Mouse (Mus musculus) hindbrain, embryonic 14.5 days (tissue): ENCODE data around the gene Ezr. TPM values are rescaled to one million over a fixed set of nuclear protein-coding genes. Genes with fewer than 3 reads are reported as not detected.
"Not testable (repeated sequence)": the region's sequence is repeated elsewhere in the genome, so short reads cannot be mapped to it uniquely, and the experiment has no call there.

ENCODE experiments used
- ATAC-seq: fragments of 200-750 bp; cut with Nextera tagmentation; 2 replicates; pipeline ENCODE4 v1.8.0; 2017; ENCODE audit warnings: moderate number of reproducible peaks, mild to moderate bottlenecking, moderate TSS enrichment, moderate library complexity; ENCODE audit not compliant: low FRiP score
- DNase-seq: peaks from one replicate; pipeline ENCODE4 v3.0.0-alpha.2; 2015; ENCODE audit warnings: low spot score
- H3K27ac ChIP-seq: fragments of 300-500 bp; sonication (generic); 2 replicates; pipeline ENCODE4 v1.5.1; 2014; ENCODE audit warnings: mild to moderate bottlenecking, moderate library complexity
- H3K27me3 ChIP-seq: fragments of 300-500 bp; sonication (generic); 2 replicates; pipeline ENCODE4 v1.6.1; 2014; ENCODE audit warnings: mild to moderate bottlenecking, low read length, mixed read lengths; ENCODE audit not compliant: control insufficient read depth, insufficient read depth
- H3K36me3 ChIP-seq: fragments of 300-500 bp; sonication (generic); replicated peaks from 2 replicates; pipeline ENCODE4 v1.6.1; 2014; ENCODE audit not compliant: control insufficient read depth, insufficient read depth
- H3K4me1 ChIP-seq: fragments of 300-500 bp; sonication (generic); replicated peaks from 2 replicates; pipeline ENCODE4 v1.6.1; 2014; ENCODE audit warnings: antibody characterized with exemption, low read length, mixed read lengths; ENCODE audit not compliant: control insufficient read depth, insufficient read depth
- H3K4me2 ChIP-seq: fragments of 300-500 bp; sonication (generic); replicated peaks from 2 replicates; pipeline ENCODE4 v1.6.1; 2014; ENCODE audit warnings: mild to moderate bottlenecking, moderate library complexity
- H3K4me3 ChIP-seq: fragments of 300-500 bp; sonication (generic); replicated peaks from 2 replicates; pipeline ENCODE4 v1.5.1; 2014; ENCODE audit warnings: mild to moderate bottlenecking, low read length
- H3K9ac ChIP-seq: fragments of 300-500 bp; sonication (generic); 2 replicates; pipeline ENCODE4 v1.6.1; 2014
- H3K9me3 ChIP-seq: fragments of 300-500 bp; sonication (generic); 2 replicates; pipeline ENCODE4 v1.6.1; 2016; ENCODE audit warnings: low read length; ENCODE audit not compliant: control insufficient read depth
- WGBS: fragments of 180-500 bp; shearing (Covaris S2); extraction: QIAGEN DNeasy Blood & Tissue Kit; methylation state at CpG from one replicate; pipeline ENCODE4 v1.1.7; 2014; 5-methylcytosine and 5-hydroxymethylcytosine counted together
- polyA plus RNA-seq: library from polyadenylated mRNA; unstranded; fragments of >200 nt; fragmentation: Nextera tagmentation; extraction: Ambion mirVana; gene quantifications from 2 replicates; pipeline ENCODE4 v1.2.1, GENCODE M21; 2014

Gene Ezr
- polyA plus RNA-seq, 1 experiment from 2014 or later: 67.4 TPM

DNA sequence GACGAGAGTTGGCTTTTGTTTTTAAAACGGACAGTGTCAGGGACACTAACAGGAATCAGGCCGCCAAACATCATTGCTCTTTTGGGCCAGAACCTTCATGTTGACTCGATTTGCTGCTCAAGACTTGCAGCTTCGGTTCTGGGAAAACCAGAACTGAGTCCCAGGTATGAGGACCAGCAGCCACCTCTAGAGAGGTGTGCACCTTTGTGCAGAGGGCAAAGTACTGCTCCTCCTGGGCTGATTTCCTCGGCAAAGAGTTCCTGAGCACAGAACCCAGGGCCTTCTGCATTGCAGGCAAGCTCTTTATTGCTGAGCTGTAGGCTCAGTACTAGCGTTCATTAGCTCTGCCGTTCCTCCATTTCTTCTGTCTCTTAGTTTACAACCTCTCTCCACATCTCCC is 68.6 kb downstream of the Ezr start:
- not testable (repeated sequence) for H3K27me3 ChIP-seq, H3K9ac ChIP-seq, DNase-seq, H3K36me3 ChIP-seq, H3K4me1 ChIP-seq, H3K9me3 ChIP-seq, H3K27ac ChIP-seq, H3K4me2 ChIP-seq, ATAC-seq, H3K4me3 ChIP-seq
- 84% methylated on average over 8 of the region's 8 CpGs for WGBS

- not testable (repeated sequence) for H3K36me3 ChIP-seq, H3K27me3 ChIP-seq, H3K4me1 ChIP-seq, H3K9me3 ChIP-seq, H3K27ac ChIP-seq, H3K4me2 ChIP-seq, H3K4me3 ChIP-seq, H3K9ac ChIP-seq, ATAC-seq, DNase-seq
- 86% methylated on average over 2 of the region's 2 CpGs for WGBS
Observed at GRCm38 (mm10) chr17:6713483-6713882, 69.1 kb downstream of the Ezr start.

DNA sequence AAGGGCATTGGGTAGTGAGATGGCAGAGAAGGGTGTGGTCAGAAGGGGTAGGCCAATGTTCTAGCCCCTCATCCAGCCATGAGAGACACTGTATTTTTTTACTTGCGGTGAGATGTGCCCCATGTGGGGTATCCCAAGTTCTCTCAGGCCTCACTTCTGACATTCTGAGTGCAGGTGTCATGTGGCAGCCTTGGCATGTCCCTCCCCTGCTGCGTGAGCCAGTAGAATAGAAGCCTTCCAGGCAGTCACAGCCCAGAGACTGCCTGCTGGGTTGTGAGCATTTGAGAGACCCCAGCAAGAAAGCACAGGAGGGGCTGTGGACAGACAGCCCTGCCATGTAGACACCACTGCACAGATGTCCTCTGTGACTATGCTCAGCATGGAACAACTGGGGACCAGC is 74.4 kb downstream of the Ezr start:
- H3K9ac ChIP-seq, H3K4me2 ChIP-seq, H3K36me3 ChIP-seq, H3K27ac ChIP-seq, H3K27me3 ChIP-seq, DNase-seq, H3K4me3 ChIP-seq, H3K4me1 ChIP-seq, H3K9me3 ChIP-seq, ATAC-seq: not testable (repeated sequence)
- WGBS: 76% methylated on average over 2 of the region's 2 CpGs

DNA sequence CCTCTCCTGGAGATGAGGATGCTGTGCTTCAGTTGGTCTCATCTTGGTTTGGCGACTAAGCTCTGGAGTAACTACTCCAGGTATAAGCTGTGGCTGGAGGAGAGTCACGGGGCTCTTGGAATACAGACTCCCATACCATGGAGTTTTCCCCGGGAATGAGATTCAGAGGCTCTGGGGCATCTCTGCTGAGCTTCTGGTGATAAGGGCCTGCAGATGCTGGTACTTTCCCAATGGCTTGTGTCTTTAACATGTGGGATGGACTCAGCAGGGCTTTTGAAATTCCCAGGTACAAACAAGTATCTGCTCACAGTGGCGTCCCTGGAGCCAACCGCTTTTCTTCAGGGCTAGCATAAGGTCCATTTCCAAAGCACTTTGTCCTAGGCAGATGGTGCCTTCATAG is 75.2 kb downstream of the Ezr start:
- H3K4me3 ChIP-seq, H3K9ac ChIP-seq, H3K27ac ChIP-seq, ATAC-seq, H3K9me3 ChIP-seq, H3K4me1 ChIP-seq, H3K27me3 ChIP-seq, H3K36me3 ChIP-seq, DNase-seq, H3K4me2 ChIP-seq: not testable (repeated sequence)
- 85% methylated on average over 5 of the region's 5 CpGs for WGBS

GRCm38 (mm10) chr17:6706448-6706847 is 76.1 kb downstream of the Ezr start:
- not testable (repeated sequence) for ATAC-seq, H3K4me1 ChIP-seq, H3K4me2 ChIP-seq, H3K27ac ChIP-seq, H3K27me3 ChIP-seq, H3K4me3 ChIP-seq, H3K9me3 ChIP-seq, DNase-seq, H3K9ac ChIP-seq, H3K36me3 ChIP-seq
- 92% methylated on average over 4 of the region's 5 CpGs for WGBS

DNA sequence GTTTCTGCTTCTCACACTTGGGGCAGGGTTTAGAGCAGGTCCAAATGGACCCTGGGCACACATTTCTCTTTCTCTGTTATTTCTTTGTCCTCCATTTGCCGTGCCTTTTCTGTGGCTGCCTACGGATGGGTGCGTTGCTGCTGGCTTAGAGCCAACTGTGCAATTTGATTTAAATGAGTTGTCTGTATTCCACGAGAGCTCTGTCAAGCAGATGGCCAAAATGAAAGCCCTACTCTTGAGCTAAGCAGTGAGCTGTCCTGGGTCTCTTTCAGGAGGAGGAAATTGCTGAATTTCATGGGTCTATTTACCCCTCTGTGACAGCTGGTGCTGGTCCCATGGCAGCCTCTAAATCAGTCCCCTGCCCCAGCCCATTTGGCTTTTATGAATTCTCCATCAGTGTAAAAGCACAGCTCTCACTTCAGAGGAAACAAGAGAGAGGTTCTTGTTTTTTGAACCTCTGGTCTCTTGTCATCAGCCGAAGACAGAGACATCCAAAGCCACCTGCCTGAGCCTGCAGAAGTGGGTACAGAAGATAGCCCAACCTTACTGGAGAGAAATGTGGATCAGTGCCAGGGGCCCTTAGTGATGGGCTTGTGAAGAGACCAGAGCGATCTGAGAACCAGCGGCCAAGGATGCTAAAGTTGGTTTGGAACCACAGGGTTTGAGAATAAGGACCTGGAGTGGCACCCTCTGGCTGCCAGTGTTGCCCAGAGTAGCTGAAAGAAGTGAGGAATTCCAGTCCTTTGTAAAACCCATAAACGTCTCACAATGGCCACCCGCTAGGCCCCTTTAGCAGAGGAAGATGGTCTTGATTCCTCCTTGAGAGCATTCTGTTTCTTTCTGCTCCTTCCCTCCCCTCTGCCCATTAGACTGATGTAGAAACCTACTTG is 79.0 kb downstream of the Ezr start:
- peak; percentile 32 for DNase-seq
- not testable (repeated sequence) for H3K4me1 ChIP-seq, H3K9me3 ChIP-seq, H3K4me2 ChIP-seq, H3K36me3 ChIP-seq, H3K27ac ChIP-seq, H3K9ac ChIP-seq, H3K4me3 ChIP-seq, H3K27me3 ChIP-seq
- 30% methylated on average over 6 of the region's 9 CpGs for WGBS
- ATAC-seq: peak; percentile 84

DNA sequence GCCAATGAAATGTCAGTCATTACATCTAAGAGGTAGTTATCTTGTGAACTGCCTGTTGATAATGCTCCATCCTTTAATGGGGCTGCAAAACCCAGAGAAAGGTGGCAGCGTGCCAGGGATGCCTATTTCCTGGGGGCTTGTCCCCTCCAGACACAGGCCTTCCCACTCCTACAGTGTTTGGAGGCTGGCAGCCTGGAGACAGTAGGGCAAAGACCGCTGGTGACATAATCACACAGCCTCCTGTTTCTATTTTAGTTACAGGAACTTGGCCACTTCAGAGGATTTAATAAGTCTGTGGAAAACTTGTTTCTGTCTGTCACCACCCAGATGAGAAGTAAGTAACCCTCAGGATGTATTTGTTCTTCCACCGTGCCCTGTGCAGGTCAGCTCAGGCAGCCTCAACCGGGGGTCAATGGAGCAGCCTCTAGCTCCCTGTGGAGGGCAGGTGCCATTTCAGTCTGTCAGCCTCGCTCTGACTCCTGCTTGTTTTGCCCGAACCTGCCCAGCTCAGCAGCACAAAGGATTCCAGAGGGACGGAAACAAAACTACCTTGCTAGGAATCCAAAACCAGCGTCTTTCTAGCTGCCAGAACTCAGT is 79.9 kb downstream of the Ezr start:
- H3K27me3 ChIP-seq, H3K36me3 ChIP-seq, H3K9me3 ChIP-seq, H3K4me1 ChIP-seq, H3K9ac ChIP-seq, H3K4me3 ChIP-seq, DNase-seq, H3K4me2 ChIP-seq, H3K27ac ChIP-seq: not testable (repeated sequence)
- ATAC-seq: peak; percentile 24; the same call in 1 of the 2 replicates
- WGBS: 43% methylated on average over 2 of the region's 8 CpGs

DNA sequence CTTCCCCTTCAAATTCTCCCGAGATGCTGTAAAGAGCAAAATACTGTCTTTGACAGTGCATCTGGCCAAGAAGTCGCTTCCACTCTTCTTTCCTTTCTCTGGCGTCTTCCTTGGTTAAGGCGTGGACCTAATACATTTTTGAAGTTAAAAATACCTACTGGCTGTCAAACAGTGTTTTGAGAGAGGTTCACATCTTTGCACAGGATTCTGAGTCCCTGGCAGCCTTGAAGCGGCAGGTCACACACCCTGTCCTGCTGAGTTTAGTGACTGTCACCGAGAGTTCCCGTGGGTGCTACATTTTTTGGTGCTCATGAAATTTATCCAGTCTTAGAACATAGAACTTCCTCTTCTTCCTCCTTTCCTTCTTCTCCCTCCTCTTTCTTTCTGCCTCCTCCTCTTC is 82.5 kb downstream of the Ezr start:
- not testable (repeated sequence) for H3K36me3 ChIP-seq, H3K27me3 ChIP-seq, H3K4me1 ChIP-seq, H3K9ac ChIP-seq, H3K9me3 ChIP-seq, H3K4me2 ChIP-seq, H3K4me3 ChIP-seq, DNase-seq, H3K27ac ChIP-seq, ATAC-seq
- WGBS: 82% methylated on average over 4 of the region's 7 CpGs

GRCm38 (mm10) chr17:6699502-6699901 is 83.1 kb downstream of the Ezr start:
- not testable (repeated sequence) for H3K9me3 ChIP-seq, H3K36me3 ChIP-seq, H3K9ac ChIP-seq, DNase-seq, H3K4me2 ChIP-seq, ATAC-seq, H3K27ac ChIP-seq, H3K4me1 ChIP-seq, H3K4me3 ChIP-seq, H3K27me3 ChIP-seq
- 96% methylated on average over 8 of the region's 9 CpGs for WGBS
